ENCODE assay signal across 8 mouse cellular contexts in the genomic region with DNA sequence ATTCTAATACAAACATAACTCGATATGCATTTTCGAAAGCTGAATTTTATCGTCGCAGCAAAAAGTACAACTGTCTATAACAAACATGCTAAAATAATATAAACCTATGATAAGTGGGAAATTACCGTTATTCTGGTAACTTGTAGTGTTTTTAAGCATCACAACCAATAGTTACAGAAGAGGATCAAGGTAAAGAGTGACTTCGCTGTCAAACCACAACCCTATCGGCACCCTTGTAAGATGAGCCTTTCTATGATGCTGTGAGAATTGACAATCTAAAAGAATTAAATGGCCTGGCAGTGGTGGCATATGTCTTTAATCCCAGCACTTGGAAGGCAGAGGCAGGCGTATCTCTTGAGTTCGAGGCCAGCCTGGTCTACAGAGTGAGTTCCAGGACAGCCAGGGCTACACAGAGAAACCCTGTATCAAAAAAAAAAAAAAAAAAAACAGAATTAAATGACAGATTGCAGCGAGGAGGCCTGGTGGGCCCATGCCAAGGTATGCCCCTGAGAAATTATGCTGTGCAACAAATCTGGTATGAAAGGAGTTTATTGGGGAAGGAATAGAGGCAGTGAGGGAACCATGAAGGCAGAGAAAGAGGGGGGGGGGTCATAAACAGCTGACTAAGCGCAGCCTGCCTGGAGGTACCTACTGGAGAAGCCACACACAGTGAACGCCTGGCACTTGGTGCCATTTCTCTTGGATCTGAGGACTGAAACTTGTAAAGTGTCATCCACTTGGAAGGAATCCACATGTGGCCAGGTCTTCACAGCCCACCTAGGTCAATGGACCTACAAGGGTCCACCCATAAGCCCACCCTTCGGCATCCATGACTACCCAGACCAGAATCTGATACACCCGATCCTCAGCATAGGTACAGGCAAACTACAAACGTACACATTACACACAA. TPM values are rescaled to one million over a fixed set of nuclear protein-coding genes. Genes with fewer than 3 reads are reported as not detected.
DNase-seq lines count a peak whose midpoint lies in the region; ATAC-seq and TF ChIP-seq lines count a peak whose summit lies in the region.

No protein-coding gene starts in this region.

- 65% methylated on average over 15 of the region's 15 CpGs for WGBS in heart, adult 2 months
- WGBS in forebrain, embryonic 15.5 days = 64% methylated on average over 15 of the region's 15 CpGs
- WGBS in liver, embryonic 11.5 days = 61% methylated on average over 15 of the region's 15 CpGs

- intact Hi-C loops in heart, adult 2 months (cut with DNase I) = loop anchor here (2.0 to 5.0 kb wide), 2 partner anchors 65 to 123 kb away; a partner anchor contains a TSS
- intact Hi-C loops in heart, postnatal 36 days (cut with DNase I) = loop anchor here (2.0 kb wide), 1 partner anchor 65 kb away; no protein-coding TSS in a partner anchor

- H3K79me2 ChIP-seq in heart, adult 2 months (replicated peaks; ENCODE audit: control insufficient read depth, insufficient read depth, low read length) = no peaks in the 10 kb centered on the region

- H3K4me2 ChIP-seq in forebrain, embryonic 15.5 days (replicated peaks) = peak overlapping the region; percentile 87
- peak overlapping the region; percentile 85 for H3K4me2 ChIP-seq in liver, embryonic 11.5 days

- no peak for ATAC-seq in forebrain, embryonic 15.5 days (replicated peaks)
- no peak for ATAC-seq in liver, embryonic 11.5 days (replicated peaks; ENCODE audit: low FRiP score)
- no peak for ATAC-seq in megakaryocyte progenitor cell, adult 5-6 weeks (replicated peaks; ENCODE audit: poor library complexity)

- TF ChIP-seq EP300 in heart, adult 2 months (IDR thresholded peaks at IDR 0.05; ENCODE audit: insufficient read depth, low read depth, low read length) = no peak
- TF ChIP-seq EP300 in ES-Bruce4 (IDR thresholded peaks at IDR 0.05; ENCODE audit: insufficient read depth, low read depth, low read length) = no peak

- peaks cover 2% of the 10 kb centered on the region; the same call in 1 of the 2 replicates for H3K36me3 ChIP-seq in heart, adult 2 months (ENCODE audit: control insufficient read depth, insufficient read depth, low read length)
- H3K36me3 ChIP-seq in ES-Bruce4 (ENCODE audit: control insufficient read depth, insufficient read depth, low read length, poor library complexity, severe bottlenecking) = no peaks in the 10 kb centered on the region
- no peaks in the 10 kb centered on the region for H3K36me3 ChIP-seq in forebrain, embryonic 15.5 days
- H3K36me3 ChIP-seq in liver, embryonic 11.5 days (ENCODE audit: control insufficient read depth, insufficient read depth, low read length) = peaks cover 14% of the 10 kb centered on the region

- no peak for TF ChIP-seq POLR2A in heart, adult 2 months (IDR thresholded peaks at IDR 0.05; ENCODE audit: insufficient read depth, low read depth, low read length)
- TF ChIP-seq POLR2A in ES-Bruce4 (IDR thresholded peaks at IDR 0.05; ENCODE audit: insufficient read depth, low read length) = no peak

- no peak for TF ChIP-seq CTCF in heart, adult 2 months (IDR thresholded peaks at IDR 0.05)
- no peak for TF ChIP-seq CTCF in ES-Bruce4 (IDR thresholded peaks at IDR 0.05; ENCODE audit: low read depth, low read length)

- no peaks in the 10 kb centered on the region for H3K9me3 ChIP-seq in ES-Bruce4 (replicated peaks; ENCODE audit: control insufficient read depth, insufficient read depth, low read length, poor library complexity, severe bottlenecking)
- no peaks in the 10 kb centered on the region for H3K9me3 ChIP-seq in forebrain, embryonic 15.5 days
- no peaks in the 10 kb centered on the region for H3K9me3 ChIP-seq in liver, embryonic 11.5 days (ENCODE audit: control insufficient read depth, low read length)

- no peaks in the 10 kb centered on the region for H3K27me3 ChIP-seq in heart, adult 2 months (ENCODE audit: control insufficient read depth, insufficient read depth, low read length)
- no peaks in the 10 kb centered on the region for H3K27me3 ChIP-seq in ES-Bruce4 (ENCODE audit: control insufficient read depth, insufficient read depth, low read length, poor library complexity, severe bottlenecking)
- H3K27me3 ChIP-seq in forebrain, embryonic 15.5 days = no peaks in the 10 kb centered on the region
- no peaks in the 10 kb centered on the region for H3K27me3 ChIP-seq in liver, embryonic 11.5 days (replicated peaks; ENCODE audit: control insufficient read depth, insufficient read depth, low read length)

- DNase-seq in heart, adult 2 months = peak; percentile 4 to 21
- no peak for DNase-seq in heart, postnatal 36 days
- DNase-seq in liver, embryonic 11.5 days (ENCODE audit: low spot score) = no peak
- DNase-seq in testis, postnatal 10 days (ENCODE audit: low spot score) = peak; percentile 41
- DNase-seq in gastrocnemius, postnatal 10 days = no peak

- peak overlapping the region; percentile 64 for H3K27ac ChIP-seq in heart, adult 2 months
- peak overlapping the region; percentile 33 for H3K27ac ChIP-seq in ES-Bruce4 (ENCODE audit: insufficient read depth, low read length)
- H3K27ac ChIP-seq in forebrain, embryonic 15.5 days (replicated peaks) = peak overlapping the region; percentile 89
- H3K27ac ChIP-seq in liver, embryonic 11.5 days (ENCODE audit: low read depth, low read length) = peak overlapping the region; percentile 82

- H3K9ac ChIP-seq in heart, adult 2 months (ENCODE audit: low read depth, low read length) = no peak overlapping the region
- H3K9ac ChIP-seq in ES-Bruce4 (ENCODE audit: low read depth, poor library complexity, severe bottlenecking) = peak overlapping the region; percentile 80
- peak overlapping the region; percentile 45 for H3K9ac ChIP-seq in forebrain, embryonic 15.5 days (replicated peaks)
- H3K9ac ChIP-seq in liver, embryonic 11.5 days (ENCODE audit: low read depth, low read length) = no peak overlapping the region

- peak overlapping the region; percentile 55 for H3K4me3 ChIP-seq in heart, adult 2 months
- H3K4me3 ChIP-seq in ES-Bruce4 (ENCODE audit: low read depth, low read length) = peak overlapping the region; percentile 65
- peak overlapping the region; percentile 90 for H3K4me3 ChIP-seq in forebrain, embryonic 15.5 days
- peak overlapping the region; percentile 86 for H3K4me3 ChIP-seq in liver, embryonic 11.5 days (ENCODE audit: low read depth, low read length)

- peaks cover 7% of the 10 kb centered on the region for H3K4me1 ChIP-seq in heart, adult 2 months (ENCODE audit: control insufficient read depth, insufficient read depth, low read length)
- no peaks in the 10 kb centered on the region for H3K4me1 ChIP-seq in ES-Bruce4 (ENCODE audit: control insufficient read depth, insufficient read depth, low read length)
- H3K4me1 ChIP-seq in forebrain, embryonic 15.5 days = peaks cover 74% of the 10 kb centered on the region
- H3K4me1 ChIP-seq in liver, embryonic 11.5 days (replicated peaks; ENCODE audit: control insufficient read depth, insufficient read depth, low read length) = peaks cover 52% of the 10 kb centered on the region

RNA-seq across cellular contexts. Expression of a gene that starts 0.8 kb away (rescaled TPM):
- 10 to 100 TPM; 61.1 to 81.3 TPM for total RNA-seq in heart, adult 2 months (2021)
- 57.5 and 81.7 TPM in 2 replicates for polyA plus RNA-seq in heart, adult 2 months (2012; rRNA removed)
- total RNA-seq in heart, postnatal 36 days (2021) = 10 to 100 TPM; 64.8 to 72.2 TPM
- 17.1 and 17.2 TPM in 2 replicates for polyA plus RNA-seq in ES-Bruce4 (2011; ENCODE audit: insufficient read depth, insufficient read length, low read depth, missing spikeins)
- 66.1 and 74.5 TPM in 2 replicates for polyA plus RNA-seq in forebrain, embryonic 15.5 days (2015; fragmentation: Nextera tagmentation; extraction: Ambion mirVana)
- polyA plus RNA-seq in liver, embryonic 11.5 days (2014; fragmentation: Nextera tagmentation; extraction: Ambion mirVana) = 90.3 and 107 TPM in 2 replicates
- total RNA-seq in gastrocnemius, postnatal 10 days (2021) = 10 to 100 TPM; 39.5 to 43.0 TPM
- 93.8 and 125 TPM in 2 replicates for total RNA-seq in megakaryocyte progenitor cell, adult 5-6 weeks (2015)
- 45.3 and 89.8 TPM in 2 replicates for total RNA-seq in megakaryocyte progenitor cell, adult 5-6 weeks (2017)

RNA-seq across cellular contexts. Expression of a gene that starts 1.3 kb away (rescaled TPM):
- total RNA-seq in heart, adult 2 months (2021) = 10 to 100 TPM; 18.7 to 21.8 TPM
- polyA plus RNA-seq in heart, adult 2 months (2012; rRNA removed) = 52.5 and 82.7 TPM in 2 replicates
- 10 to 100 TPM; 19.5 to 19.9 TPM for total RNA-seq in heart, postnatal 36 days (2021)
- 141 and 173 TPM in 2 replicates for polyA plus RNA-seq in ES-Bruce4 (2011; ENCODE audit: insufficient read depth, insufficient read length, low read depth, missing spikeins)
- polyA plus RNA-seq in forebrain, embryonic 15.5 days (2015; fragmentation: Nextera tagmentation; extraction: Ambion mirVana) = 223 and 240 TPM in 2 replicates
- 401 and 406 TPM in 2 replicates for polyA plus RNA-seq in liver, embryonic 11.5 days (2014; fragmentation: Nextera tagmentation; extraction: Ambion mirVana)
- 10 to 100 TPM; 14.2 to 14.5 TPM for total RNA-seq in gastrocnemius, postnatal 10 days (2021)
- 90.7 and 110 TPM in 2 replicates for total RNA-seq in megakaryocyte progenitor cell, adult 5-6 weeks (2015)
- total RNA-seq in megakaryocyte progenitor cell, adult 5-6 weeks (2017) = 136 and 153 TPM in 2 replicates

RNA-seq across cellular contexts. Expression of a gene that starts 38.9 kb away (rescaled TPM):
- total RNA-seq in heart, adult 2 months (2021) = 10 to 100 TPM; 64.2 to 65.0 TPM
- 77.0 and 90.8 TPM in 2 replicates for polyA plus RNA-seq in heart, adult 2 months (2012; rRNA removed)
- total RNA-seq in heart, postnatal 36 days (2021) = 10 to 100 TPM; 66.1 to 85.9 TPM
- polyA plus RNA-seq in ES-Bruce4 (2011; ENCODE audit: insufficient read depth, insufficient read length, low read depth, missing spikeins) = 0.57 and 0.72 TPM in 2 replicates
- polyA plus RNA-seq in forebrain, embryonic 15.5 days (2015; fragmentation: Nextera tagmentation; extraction: Ambion mirVana) = 12.9 and 19.0 TPM in 2 replicates
- polyA plus RNA-seq in liver, embryonic 11.5 days (2014; fragmentation: Nextera tagmentation; extraction: Ambion mirVana) = 25.3 and 39.9 TPM in 2 replicates
- total RNA-seq in gastrocnemius, postnatal 10 days (2021) = 10 to 100 TPM; 45.3 to 54.3 TPM
- total RNA-seq in megakaryocyte progenitor cell, adult 5-6 weeks (2015) = 3.2 and 6.7 TPM in 2 replicates
- total RNA-seq in megakaryocyte progenitor cell, adult 5-6 weeks (2017) = 0.44 and 0.87 TPM in 2 replicates

Comparison
In these comparisons a context has a peak if more than half of its experiments do, and no peak if none do; other contexts are left out.
1. DNase-seq: peak in heart, adult 2 months (2 of 2) and testis, postnatal 10 days (single experiment); none in heart, postnatal 36 days (0 of 2), liver, embryonic 11.5 days (single experiment) and gastrocnemius, postnatal 10 days (single experiment).
2. H3K27ac ChIP-seq: peak in every context shown above with its lines; median percentile 89 in forebrain, embryonic 15.5 days; 82 in liver, embryonic 11.5 days; 64 in heart, adult 2 months; 33 in ES-Bruce4.
3. H3K9ac ChIP-seq: peak in ES-Bruce4 (single experiment) and forebrain, embryonic 15.5 days (single experiment); none in heart, adult 2 months (single experiment) and liver, embryonic 11.5 days (single experiment).
4. RNA of a gene that starts 1.3 kb away (total RNA-seq): 90.7 to 153 TPM in megakaryocyte progenitor cell, adult 5-6 weeks; 18.7 to 21.8 TPM in heart, adult 2 months, 19.5 to 19.9 TPM in heart, postnatal 36 days and 14.2 to 14.5 TPM in gastrocnemius, postnatal 10 days; every median in the first group is over 4 times any median in the second.
5. RNA of a gene that starts 38.9 kb away (total RNA-seq): 66.1 to 85.9 TPM in heart, postnatal 36 days, 64.2 to 65.0 TPM in heart, adult 2 months and 45.3 to 54.3 TPM in gastrocnemius, postnatal 10 days; 0.44 to 6.7 TPM in megakaryocyte progenitor cell, adult 5-6 weeks; every median in the first group is over 4 times any median in the second.
6. Peak in every context shown above with its lines, with median percentiles within 50 percentile points of each other: H3K4me3 ChIP-seq.